Mouse (Mus musculus) E14TG2a.4 (cell line): ENCODE measurements around the gene Pglyrp1.

ENCODE experiments used
- H3K27me3 ChIP-seq: 2 replicates; pipeline ENCODE4 v1.6.1; 2014; ENCODE audit warnings: low read length, control low read depth; ENCODE audit not compliant: insufficient read depth
- H3K36me3 ChIP-seq: 2 replicates; pipeline ENCODE4 v1.6.1; 2014; ENCODE audit warnings: low read length, control low read depth; ENCODE audit not compliant: insufficient read depth
- H3K4me1 ChIP-seq: replicated peaks from 2 replicates; pipeline ENCODE4 v1.6.1; 2014; ENCODE audit warnings: low read depth, low read length, control low read depth
- H3K4me3 ChIP-seq: replicated peaks from 2 replicates; pipeline ENCODE4 v1.5.1; 2014; ENCODE audit warnings: mild to moderate bottlenecking, low read length
- H3K9me3 ChIP-seq: 2 replicates; pipeline ENCODE4 v1.6.1; 2014; ENCODE audit warnings: low read length, control low read depth
- CTCF ChIP-seq: conservative IDR thresholded peaks from 2 replicates; pipeline ENCODE4 v1.5.1; 2014; ENCODE audit warnings: low read length
- NANOG ChIP-seq: IDR thresholded peaks from 2 replicates; pipeline ENCODE4 v1.6.1; 2014; ENCODE audit warnings: borderline replicate concordance, low read length, mixed read lengths
- POU5F1 ChIP-seq: IDR thresholded peaks from 2 replicates; pipeline ENCODE4 v1.6.1; 2014; ENCODE audit warnings: low read length, borderline replicate concordance

Gene Pglyrp1

DNA sequence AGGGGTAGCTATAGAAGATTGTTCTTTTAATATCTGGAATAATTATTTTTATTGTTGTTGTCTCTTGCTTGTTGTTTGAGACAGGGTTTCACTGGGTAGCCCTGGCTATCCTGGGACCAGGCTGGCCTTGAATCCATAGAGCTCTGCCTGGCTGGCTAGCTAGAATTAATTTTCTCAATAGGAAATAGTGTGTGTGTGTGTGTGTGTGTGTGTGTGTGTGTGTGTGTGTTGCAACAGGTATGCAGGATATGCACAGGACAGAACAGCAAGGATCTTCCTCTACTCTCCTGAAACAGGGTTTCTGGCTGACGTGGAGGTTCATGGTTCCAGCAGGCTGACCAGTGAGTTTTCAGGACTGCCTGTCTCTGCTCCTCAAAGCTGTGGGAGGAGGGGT, 30.0 kb upstream of the Pglyrp1 start:
- Histone ChIP-seq H3K36me3 (no peaks in the 10 kb centered on the region), H3K27me3 (no peaks in the 10 kb centered on the region), H3K4me1 (peaks cover 35% of the 10 kb centered on the region), H3K9me3 (no peaks in the 10 kb centered on the region), H3K4me3 (peak overlapping the region; percentile 65)
- TF ChIP-seq POU5F1: no peak
- no peak for TF ChIP-seq CTCF
- no peak for TF ChIP-seq NANOG

GRCm38 (mm10) chr7:18844811-18845210, 26.3 kb upstream of the Pglyrp1 start:
- H3K4me1 ChIP-seq: peaks cover 40% of the 10 kb centered on the region
- no peak overlapping the region for H3K4me3 ChIP-seq
- no peaks in the 10 kb centered on the region; the same call in none of the 2 replicates for H3K27me3 ChIP-seq
- TF ChIP-seq CTCF (no peak), POU5F1 (no peak), NANOG (no peak)
- no peaks in the 10 kb centered on the region for H3K9me3 ChIP-seq
- H3K36me3 ChIP-seq: no peaks in the 10 kb centered on the region

DNA sequence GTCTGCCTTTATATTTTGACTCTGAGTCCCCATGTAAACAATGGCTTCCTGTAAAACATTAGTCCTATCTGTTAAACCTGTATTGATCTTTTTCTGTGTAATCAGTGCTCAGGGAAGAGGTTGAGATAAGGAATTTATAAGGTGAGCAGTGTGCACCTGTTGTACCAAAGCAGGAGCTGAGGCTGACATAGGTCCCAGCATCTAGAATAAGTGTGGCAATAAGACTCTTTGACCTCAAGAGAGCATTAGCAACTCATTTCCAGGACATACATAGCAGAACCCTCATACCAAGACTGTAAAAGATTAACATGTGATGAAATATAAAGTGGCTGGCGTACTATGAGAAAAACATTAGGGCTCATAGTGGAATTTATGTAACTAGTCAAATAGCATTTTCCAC, 22.7 kb upstream of the Pglyrp1 start:
- H3K36me3 ChIP-seq: no peaks in the 10 kb centered on the region
- H3K4me3 ChIP-seq: no peak overlapping the region
- H3K27me3 ChIP-seq: no peaks in the 10 kb centered on the region; the same call in none of the 2 replicates
- H3K4me1 ChIP-seq: peaks cover 44% of the 10 kb centered on the region
- TF ChIP-seq POU5F1 (no peak), CTCF (no peak), NANOG (no peak)
- no peaks in the 10 kb centered on the region for H3K9me3 ChIP-seq

DNA sequence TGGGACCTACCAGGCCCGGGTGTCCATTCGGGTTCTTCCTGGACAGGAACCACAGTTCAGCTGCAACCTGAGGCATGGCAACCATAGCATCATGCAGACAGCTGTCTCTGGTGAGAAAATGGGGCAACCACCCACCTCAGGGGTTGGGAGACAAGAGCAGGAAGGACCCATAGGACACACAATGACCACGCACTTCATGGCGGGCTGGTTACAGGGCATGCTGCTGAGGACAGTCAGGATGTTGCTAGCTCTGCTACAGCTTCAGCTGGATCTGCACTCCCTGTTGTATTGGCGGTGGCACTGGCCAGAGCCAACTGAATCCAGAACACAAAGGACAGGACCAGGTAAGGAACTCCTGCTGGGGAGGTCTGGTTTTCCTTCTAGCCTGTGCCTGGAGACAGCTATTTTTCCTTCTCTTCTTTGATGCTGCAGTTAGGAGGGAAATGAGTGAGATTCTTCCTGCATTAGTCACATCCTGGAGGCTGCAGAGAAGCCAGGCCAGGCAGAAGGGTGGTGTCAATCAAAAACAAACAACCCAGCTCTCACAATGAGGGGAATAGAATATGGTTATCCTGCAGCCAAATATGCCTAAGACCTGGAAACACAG, 12.7 kb upstream of the Pglyrp1 start:
- Histone ChIP-seq H3K4me3 (no peak overlapping the region), H3K4me1 (peaks cover 27% of the 10 kb centered on the region), H3K36me3 (no peaks in the 10 kb centered on the region), H3K9me3 (peaks cover 14% of the 10 kb centered on the region), H3K27me3 (no peaks in the 10 kb centered on the region; the same call in 1 of the 2 replicates)
- TF ChIP-seq CTCF (no peak), POU5F1 (no peak), NANOG (no peak)

GRCm38 (mm10) chr7:18862801-18863200, 8.3 kb upstream of the Pglyrp1 start:
- no peak for TF ChIP-seq NANOG
- no peak for TF ChIP-seq POU5F1
- TF ChIP-seq CTCF: no peak

GRCm38 (mm10) chr7:18868491-18868890, 2.6 kb upstream of the Pglyrp1 start:
- Histone ChIP-seq H3K27me3 (no peaks in the 10 kb centered on the region), H3K4me3 (no peak overlapping the region), H3K9me3 (peaks cover 17% of the 10 kb centered on the region), H3K36me3 (no peaks in the 10 kb centered on the region), H3K4me1 (peaks cover 8% of the 10 kb centered on the region)
- TF ChIP-seq NANOG: no peak
- peak; percentile 59 for TF ChIP-seq CTCF
- no peak for TF ChIP-seq POU5F1

More at GRCm38 (mm10) chr7:18862801-18863200, 8.3 kb upstream of the Pglyrp1 start:
- Histone ChIP-seq H3K27me3 (no peaks in the 10 kb centered on the region; the same call in 1 of the 2 replicates), H3K36me3 (no peaks in the 10 kb centered on the region), H3K4me3 (no peak overlapping the region), H3K9me3 (peaks cover 32% of the 10 kb centered on the region), H3K4me1 (peaks cover 25% of the 10 kb centered on the region)

DNA sequence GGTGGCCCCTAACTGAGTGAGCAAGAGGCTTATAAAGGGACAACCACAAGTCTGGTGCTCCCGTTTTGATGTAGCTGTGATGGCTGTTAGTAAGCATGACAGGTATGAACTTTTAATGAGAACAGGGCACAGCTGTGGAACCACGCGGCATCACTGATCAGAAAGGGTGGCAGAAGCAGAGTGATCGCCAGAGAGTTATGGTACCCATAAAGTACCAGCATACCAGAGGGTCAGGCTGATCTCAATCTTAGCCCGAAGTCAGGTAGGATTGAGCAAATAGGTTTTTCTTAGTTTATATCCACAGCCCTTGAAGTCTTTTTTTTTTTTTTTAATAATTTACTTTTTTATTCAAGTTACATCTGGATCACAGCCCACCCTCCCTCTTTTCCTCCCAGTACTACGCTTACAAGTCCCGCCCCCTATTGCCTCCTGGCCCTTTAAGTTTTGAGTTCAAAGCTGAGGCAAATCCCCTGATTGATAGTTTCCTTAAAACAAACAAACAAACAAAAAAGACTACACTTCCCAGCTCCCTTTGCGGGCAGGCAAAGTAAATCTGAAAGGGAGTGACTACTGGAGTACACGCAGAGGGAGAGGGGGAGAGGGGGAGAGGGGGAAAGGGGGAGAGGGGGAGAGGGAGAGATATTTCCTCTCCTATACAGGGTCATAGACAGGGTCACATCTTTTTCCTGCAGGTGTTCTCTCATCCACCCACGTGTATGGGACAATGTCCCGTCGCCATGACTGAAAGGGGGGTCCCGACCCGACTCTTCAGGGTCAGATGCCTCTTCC, 1.1 kb downstream of the Pglyrp1 start:
- Histone ChIP-seq H3K36me3 (no peaks in the 10 kb centered on the region), H3K4me1 (peaks cover 8% of the 10 kb centered on the region)
- no peak for TF ChIP-seq CTCF
- no peak for TF ChIP-seq POU5F1
- no peak for TF ChIP-seq NANOG

GRCm38 (mm10) chr7:18872816-18873215, 1.7 kb downstream of the Pglyrp1 start:
- Histone ChIP-seq H3K27me3 (no peaks in the 10 kb centered on the region), H3K36me3 (no peaks in the 10 kb centered on the region), H3K9me3 (no peaks in the 10 kb centered on the region), H3K4me3 (peak overlapping the region; percentile 46; the same call in 1 of the 2 replicates), H3K4me1 (peaks cover 8% of the 10 kb centered on the region)
- TF ChIP-seq CTCF (no peak), POU5F1 (no peak), NANOG (no peak)

More for the DNA sequence above, 1.1 kb downstream of the Pglyrp1 start:
- H3K9me3 ChIP-seq: no peaks in the 10 kb centered on the region
- H3K4me3 ChIP-seq: no peak overlapping the region
- no peaks in the 10 kb centered on the region for H3K27me3 ChIP-seq

DNA sequence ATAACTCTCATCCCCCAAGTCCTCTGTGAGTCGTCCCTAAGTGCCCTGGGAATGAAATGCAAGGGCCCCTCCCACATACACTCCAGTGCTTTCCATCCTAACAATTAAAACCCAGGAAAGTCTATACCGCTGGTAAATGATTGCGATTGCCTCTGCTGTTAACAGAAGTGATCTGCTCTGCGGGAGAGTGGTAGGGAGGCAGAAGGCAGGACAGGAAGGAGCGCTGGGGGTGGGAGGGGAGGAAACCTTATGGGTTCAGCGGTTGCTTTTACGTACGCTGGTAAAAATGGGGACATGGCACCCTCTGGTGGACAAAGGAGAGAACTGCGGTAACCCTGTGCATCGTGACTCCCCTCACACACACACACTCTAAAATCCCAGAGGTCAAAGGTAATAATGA, 2.1 kb downstream of the Pglyrp1 start:
- peak; percentile 73 for TF ChIP-seq CTCF
- TF ChIP-seq NANOG: peak; percentile 49; the same call in 1 of the 2 replicates
- no peak for TF ChIP-seq POU5F1
- Histone ChIP-seq H3K9me3 (no peaks in the 10 kb centered on the region), H3K4me1 (peaks cover 8% of the 10 kb centered on the region), H3K27me3 (no peaks in the 10 kb centered on the region), H3K36me3 (no peaks in the 10 kb centered on the region), H3K4me3 (peak overlapping the region; percentile 46; the same call in 1 of the 2 replicates)
